Mouse (Mus musculus) 3134 (cell line): ENCODE data around the gene Msmb.
"Not testable (repeated sequence)": the region's sequence is repeated elsewhere in the genome, so short reads cannot be mapped to it uniquely, and the experiment has no call there.

Experiments
- DNase-seq: peaks from one replicate; pipeline ENCODE4 v3.0.0-alpha.2; 2011; ENCODE audit warnings: low spot score; ENCODE audit not compliant: insufficient read length; ENCODE audit errors: extremely low read depth

The Msmb gene

DNA sequence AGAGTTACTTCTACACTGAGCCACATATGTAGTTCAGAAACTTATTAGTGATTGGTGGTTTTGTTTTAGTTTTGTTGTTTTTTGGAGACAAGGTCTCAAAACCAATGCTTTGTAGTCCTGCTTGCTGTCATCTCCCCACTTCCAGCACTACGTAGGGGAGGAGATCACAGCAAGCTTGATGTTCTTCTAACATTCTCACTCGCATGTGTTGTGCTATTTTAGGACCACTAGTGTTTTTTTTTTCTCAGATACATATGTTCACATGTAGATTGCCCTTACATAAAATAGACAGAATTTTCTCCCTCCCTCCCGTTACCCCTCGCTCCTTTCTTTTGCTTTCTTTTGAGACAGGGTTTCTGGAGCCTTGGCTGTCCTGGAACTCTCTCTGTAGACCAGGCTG is 28.3 kb downstream of the Msmb start:
- no peak for DNase-seq

GRCm38 (mm10) chr14:32175310-32175709 is 33.5 kb downstream of the Msmb start:
- DNase-seq: no peak

DNA sequence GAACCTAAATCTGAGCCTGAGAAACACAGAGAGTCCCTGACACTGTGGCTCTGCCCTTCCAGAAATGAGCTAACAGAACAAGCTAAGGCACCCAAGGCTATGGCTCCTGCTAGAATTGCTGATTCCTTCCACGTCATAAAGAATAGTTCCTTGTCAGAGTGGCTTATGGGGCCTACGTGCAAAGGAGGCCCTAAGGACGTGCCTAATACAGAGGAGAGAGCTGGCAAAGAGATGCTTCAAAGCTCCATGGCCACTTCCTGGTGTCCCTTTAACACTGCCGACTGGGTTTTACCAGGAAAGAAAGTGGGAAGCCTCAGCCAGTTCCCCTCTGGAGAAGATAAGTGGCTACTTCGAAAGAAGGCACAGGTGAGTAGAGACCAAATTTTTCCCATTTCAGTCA is 34.8 kb downstream of the Msmb start:
- DNase-seq: not testable (repeated sequence)

GRCm38 (mm10) chr14:32179393-32180195 is 37.8 kb downstream of the Msmb start:
- DNase-seq: no peak

- DNase-seq: no peak
Measured at GRCm38 (mm10) chr14:32180861-32181260, 39.0 kb downstream of the Msmb start.

DNA sequence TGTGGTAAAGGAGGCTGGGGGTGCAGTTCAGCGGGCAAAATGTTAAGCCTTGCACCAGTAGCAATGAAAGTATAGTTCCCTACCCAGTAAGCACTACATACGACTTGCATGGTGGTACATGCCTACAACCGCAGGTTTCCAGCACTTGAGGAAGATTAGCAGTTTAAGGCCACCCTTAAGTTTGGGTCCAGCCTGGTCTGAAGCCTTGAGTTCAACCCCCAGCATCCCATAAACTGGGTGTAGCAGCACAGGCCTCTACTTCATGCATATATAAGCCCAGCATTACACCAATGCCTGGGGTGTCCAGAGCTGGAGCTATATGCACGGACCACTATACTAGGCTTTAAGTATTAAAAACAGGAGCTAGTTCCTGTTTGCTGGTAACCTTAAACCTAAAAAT is 42.0 kb downstream of the Msmb start:
- DNase-seq: no peak

- DNase-seq: no peak
Measured at GRCm38 (mm10) chr14:32190627-32191391, 49.0 kb downstream of the Msmb start.

DNA sequence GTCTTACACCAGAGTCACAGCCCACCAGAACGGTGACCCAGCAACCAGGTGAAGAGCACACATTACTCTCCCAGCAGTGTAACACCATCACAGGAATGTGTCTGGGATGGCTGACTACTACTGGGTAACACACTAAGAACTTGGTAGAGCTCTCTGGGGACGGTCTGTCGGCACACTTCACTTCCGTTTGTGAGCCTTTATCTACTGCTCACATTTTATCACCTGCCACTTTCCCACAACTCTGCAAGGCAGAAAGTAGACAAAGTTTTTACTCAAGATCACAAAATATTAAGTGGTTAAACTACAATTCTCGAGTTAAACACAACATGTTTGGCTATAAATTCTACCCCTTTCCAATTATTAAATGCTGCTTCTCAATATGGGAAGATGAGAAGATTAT is 50.1 kb downstream of the Msmb start:
- no peak for DNase-seq

- DNase-seq: no peak
Measured at GRCm38 (mm10) chr14:32192437-32192836, 50.6 kb downstream of the Msmb start.

DNA sequence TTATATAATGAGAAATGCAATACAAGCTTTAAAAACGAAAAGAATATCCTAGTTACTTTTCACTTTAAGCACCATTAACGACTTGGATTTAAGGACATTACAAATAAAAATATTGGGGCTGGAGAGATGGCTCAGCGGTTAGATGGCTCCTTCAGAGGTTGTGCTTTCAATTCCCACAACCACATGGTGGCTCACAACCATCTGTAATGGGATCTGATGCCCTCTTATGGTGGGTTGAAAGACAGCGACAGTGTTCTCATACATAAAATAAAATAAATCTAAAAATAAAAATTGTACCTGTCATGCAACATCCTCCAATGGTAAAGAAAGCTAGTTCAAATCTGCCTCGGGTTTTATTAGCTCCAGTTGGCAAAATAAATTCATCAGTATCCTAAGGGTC is 51.7 kb downstream of the Msmb start:
- not testable (repeated sequence) for DNase-seq

DNA sequence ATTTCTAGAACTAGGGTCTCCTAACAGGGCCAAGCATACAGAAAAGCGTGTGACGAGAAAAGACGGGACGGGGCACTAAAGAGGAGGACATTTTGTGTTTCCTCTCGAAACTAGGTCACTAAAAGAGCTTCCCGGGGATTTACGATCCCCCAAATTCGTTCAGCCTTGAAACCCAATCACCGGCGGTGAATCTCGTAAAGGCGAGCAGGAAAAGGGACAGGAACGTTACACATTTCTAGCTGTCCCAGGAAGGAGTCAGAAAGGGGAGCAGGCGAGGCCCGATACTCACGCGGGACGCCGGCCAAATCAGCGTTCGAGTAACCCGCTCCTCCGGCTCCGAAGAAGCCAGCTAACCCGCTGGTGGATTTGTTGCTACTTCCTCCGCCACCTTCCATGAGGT is 59.5 kb downstream of the Msmb start:
- peak; percentile 71 for DNase-seq

DNA sequence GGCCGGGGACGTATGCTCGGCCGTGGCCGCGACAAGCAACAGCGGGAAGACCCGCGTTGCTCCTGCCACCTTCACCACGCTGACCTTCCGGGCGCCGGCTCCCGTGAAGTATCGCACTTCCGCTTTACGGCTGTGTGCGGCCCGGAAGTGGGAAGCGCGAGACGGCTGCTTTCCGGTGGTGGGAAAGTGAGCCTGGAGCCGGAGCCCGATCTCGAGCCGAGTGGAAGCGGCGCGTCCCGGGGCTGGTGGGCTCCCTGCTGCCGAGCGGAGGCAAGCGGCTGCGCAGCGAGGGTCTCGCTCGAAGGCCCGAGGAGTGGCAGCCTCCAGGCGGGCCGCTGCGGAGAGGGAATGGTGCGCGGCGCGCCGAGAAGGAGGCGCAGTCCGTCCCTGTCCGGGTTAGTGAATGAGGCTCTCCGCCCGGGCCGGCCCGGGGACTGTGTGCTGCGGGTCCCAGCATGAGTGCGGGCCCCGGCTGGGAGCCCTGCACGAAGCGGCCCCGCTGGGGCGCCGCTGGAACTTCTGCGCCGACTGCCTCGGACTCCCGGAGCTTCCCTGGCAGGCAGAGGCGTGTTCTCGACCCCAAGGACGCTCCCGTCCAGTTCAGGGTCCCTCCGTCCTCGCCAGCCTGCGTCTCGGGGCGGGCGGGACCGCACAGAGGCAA is 60.1 kb downstream of the Msmb start, which contains the start of the genes Timm23 and Parg:
Gene Timm23 (minus strand): TSS at position 108 of the 661 bp plus-strand sequence.
Gene Parg (plus strand): TSS at position 159 of the 661 bp plus-strand sequence.
- peak; percentile 83 for DNase-seq
